In the genomic region with DNA sequence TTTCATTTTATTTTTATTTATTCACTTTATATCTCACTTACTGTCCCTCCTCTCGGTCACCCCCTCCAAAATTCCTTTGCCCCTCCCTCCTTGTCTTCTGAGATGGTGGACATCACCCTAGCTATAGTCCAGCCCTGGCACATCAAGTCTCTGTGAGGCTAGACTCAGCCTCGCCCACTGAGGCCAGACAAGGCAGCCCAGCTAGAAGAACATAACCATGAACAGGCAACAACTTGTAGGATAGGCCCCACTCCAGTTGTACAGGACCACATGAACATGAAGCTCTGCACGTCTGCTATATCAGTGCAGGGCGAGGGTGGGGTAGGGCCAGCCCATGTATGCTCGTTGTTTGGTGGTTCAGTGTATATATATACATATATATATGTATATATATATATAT, we compare ENCODE assay signal across 25 mouse cellular contexts. TPM values are rescaled to one million over a fixed set of nuclear protein-coding genes. Genes with fewer than 3 reads are reported as not detected.
DNase-seq lines count a peak whose midpoint lies in the region; ATAC-seq and TF ChIP-seq lines count a peak whose summit lies in the region.
"Had no signal": no experiment of that assay in that cellular context is flagged by ENCODE, and none has a peak within 500 bp of the region (broad histone marks: within the 10 kb centered on the region; RNA-seq: fewer than 3 reads in every experiment).

No protein-coding gene starts in this region.

- H3K9ac ChIP-seq in embryonic facial prominence, embryonic 14.5 days (ENCODE audit: low read depth, low read length) = no peak overlapping the region
- H3K9ac ChIP-seq in intestine, embryonic 14.5 days (ENCODE audit: low read length) = no peak overlapping the region
- H3K9ac ChIP-seq in intestine, postnatal 0 days (ENCODE audit: low read depth, low read length) = no peak overlapping the region
- H3K9ac ChIP-seq in liver, embryonic 12.5 days = no peak overlapping the region
- no peak overlapping the region for H3K9ac ChIP-seq in liver, postnatal 0 days (replicated peaks)
- H3K9ac ChIP-seq in neural tube, embryonic 11.5 days (ENCODE audit: low read length) = no peak overlapping the region
- H3K9ac ChIP-seq in neural tube, embryonic 15.5 days (replicated peaks) = no peak overlapping the region
- H3K9ac ChIP-seq: embryonic facial prominence, embryonic 13.5 days; forebrain, embryonic 13.5 days; forebrain, embryonic 15.5 days had no signal

- DNase-seq in embryonic facial prominence, embryonic 14.5 days (ENCODE audit: low spot score) = no peak
- no peak for DNase-seq in embryonic facial prominence, embryonic 10.5 days (ENCODE audit: low spot score)
- DNase-seq in intestine, embryonic 14.5 days (ENCODE audit: low spot score) = no peak
- no peak for DNase-seq in liver, postnatal 0 days
- DNase-seq in neural tube, embryonic 11.5 days (ENCODE audit: low spot score) = no peak
- DNase-seq: adrenal gland, adult 8-10 months; adrenal gland, postnatal 14 days; adrenal gland, postnatal 36 days; B cell, adult 2 months; cerebellum, adult 11-12 months; cerebellum, adult 2 months; cerebellum, adult 9-10 months; cerebellum, postnatal 10 days; cerebellum, postnatal 25 days had no signal

- no peak overlapping the region for H3K4me2 ChIP-seq in embryonic facial prominence, embryonic 14.5 days (ENCODE audit: low read depth, low read length)
- H3K4me2 ChIP-seq in intestine, embryonic 14.5 days (ENCODE audit: low read length) = no peak overlapping the region
- H3K4me2 ChIP-seq in intestine, postnatal 0 days (replicated peaks; ENCODE audit: low read depth) = no peak overlapping the region
- H3K4me2 ChIP-seq in liver, embryonic 12.5 days = no peak overlapping the region
- H3K4me2 ChIP-seq in liver, postnatal 0 days (ENCODE audit: low read depth, low read length) = no peak overlapping the region
- H3K4me2 ChIP-seq in neural tube, embryonic 11.5 days (ENCODE audit: low read depth) = no peak overlapping the region
- no peak overlapping the region for H3K4me2 ChIP-seq in neural tube, embryonic 15.5 days
- H3K4me2 ChIP-seq: embryonic facial prominence, embryonic 13.5 days; forebrain, embryonic 13.5 days; forebrain, embryonic 15.5 days had no signal

- H3K36me3 ChIP-seq in embryonic facial prominence, embryonic 14.5 days (ENCODE audit: control insufficient read depth, insufficient read depth, low read length) = no peaks in the 10 kb centered on the region
- H3K36me3 ChIP-seq in embryonic facial prominence, embryonic 10.5 days (replicated peaks) = no peaks in the 10 kb centered on the region
- no peaks in the 10 kb centered on the region for H3K36me3 ChIP-seq in intestine, embryonic 14.5 days (ENCODE audit: control insufficient read depth, insufficient read depth, low read length)
- H3K36me3 ChIP-seq in intestine, postnatal 0 days (ENCODE audit: control insufficient read depth, insufficient read depth) = no peaks in the 10 kb centered on the region
- 0 out of 2 replicates have a peak, but pooled peaks cover 4% of the 10 kb centered on the region for H3K36me3 ChIP-seq in liver, embryonic 12.5 days
- H3K36me3 ChIP-seq in liver, postnatal 0 days (replicated peaks; ENCODE audit: insufficient read depth, low read length) = peaks cover 8% of the 10 kb centered on the region
- no peaks in the 10 kb centered on the region for H3K36me3 ChIP-seq in neural tube, embryonic 11.5 days (ENCODE audit: control insufficient read depth, insufficient read depth, low read length)
- no peaks in the 10 kb centered on the region for H3K36me3 ChIP-seq in neural tube, embryonic 15.5 days
- H3K36me3 ChIP-seq: embryonic facial prominence, embryonic 13.5 days; forebrain, embryonic 15.5 days; G1E had no signal

- ATAC-seq in embryonic facial prominence, embryonic 14.5 days (ENCODE audit: low read depth) = 0 out of 2 replicates have a peak, but pooled peaks have one; percentile 22
- ATAC-seq in intestine, embryonic 14.5 days (replicated peaks; ENCODE audit: low FRiP score, low TSS enrichment, low read depth) = 0 out of 2 replicates have a peak, but pooled peaks have one; percentile 19
- ATAC-seq in intestine, postnatal 0 days = no peak
- peak; percentile 30; the same call in 1 of the 2 replicates for ATAC-seq in liver, embryonic 12.5 days
- ATAC-seq in liver, postnatal 0 days = no peak
- ATAC-seq in neural tube, embryonic 11.5 days (ENCODE audit: insufficient read depth, low FRiP score, low TSS enrichment) = 0 out of 2 replicates have a peak, but pooled peaks have one; percentile 35
- ATAC-seq in neural tube, embryonic 15.5 days (ENCODE audit: low FRiP score) = no peak
- ATAC-seq: activated CD4-positive, CD25-positive, alpha-beta regulatory T cell, adult 4 months; CD4-positive, CD25-positive, alpha-beta regulatory T cell, adult 4 months; forebrain, embryonic 13.5 days; forebrain, embryonic 15.5 days; Patski had no signal

- 0 out of 2 replicates have a peak, but pooled peaks cover 3% of the 10 kb centered on the region for H3K9me3 ChIP-seq in embryonic facial prominence, embryonic 14.5 days (ENCODE audit: control insufficient read depth, low read length)
- H3K9me3 ChIP-seq in embryonic facial prominence, embryonic 10.5 days = peaks cover 6% of the 10 kb centered on the region; the same call in 1 of the 2 replicates
- no peaks in the 10 kb centered on the region for H3K9me3 ChIP-seq in intestine, embryonic 14.5 days (ENCODE audit: control insufficient read depth, low read length)
- H3K9me3 ChIP-seq in intestine, postnatal 0 days (ENCODE audit: control insufficient read depth) = no peaks in the 10 kb centered on the region
- peaks cover 7% of the 10 kb centered on the region; the same call in 1 of the 2 replicates for H3K9me3 ChIP-seq in liver, embryonic 12.5 days (replicated peaks)
- no peaks in the 10 kb centered on the region for H3K9me3 ChIP-seq in liver, postnatal 0 days (ENCODE audit: low read length)
- no peaks in the 10 kb centered on the region for H3K9me3 ChIP-seq in neural tube, embryonic 11.5 days (ENCODE audit: control insufficient read depth, low read length)
- H3K9me3 ChIP-seq in neural tube, embryonic 15.5 days (replicated peaks) = no peaks in the 10 kb centered on the region
- H3K9me3 ChIP-seq: embryonic facial prominence, embryonic 13.5 days; forebrain, embryonic 13.5 days; forebrain, embryonic 15.5 days had no signal

- no peak for TF ChIP-seq CTCF in intestine, postnatal 0 days (IDR thresholded peaks at IDR 0.05; ENCODE audit: low read depth)
- TF ChIP-seq CTCF in liver, postnatal 0 days (IDR thresholded peaks at IDR 0.05; ENCODE audit: low read depth) = no peak

- H3K4me3 ChIP-seq in embryonic facial prominence, embryonic 14.5 days (ENCODE audit: low read depth, low read length) = no peak overlapping the region
- no peak overlapping the region for H3K4me3 ChIP-seq in embryonic facial prominence, embryonic 10.5 days
- no peak overlapping the region for H3K4me3 ChIP-seq in intestine, embryonic 14.5 days (ENCODE audit: low read depth, low read length)
- no peak overlapping the region for H3K4me3 ChIP-seq in intestine, postnatal 0 days (ENCODE audit: low read depth, low read length)
- no peak overlapping the region for H3K4me3 ChIP-seq in liver, embryonic 12.5 days
- H3K4me3 ChIP-seq in liver, postnatal 0 days (ENCODE audit: low read depth, low read length) = no peak overlapping the region
- H3K4me3 ChIP-seq in neural tube, embryonic 11.5 days (ENCODE audit: low read depth, low read length) = no peak overlapping the region
- H3K4me3 ChIP-seq in neural tube, embryonic 15.5 days (replicated peaks) = no peak overlapping the region
- H3K4me3 ChIP-seq: embryonic facial prominence, embryonic 13.5 days; forebrain, embryonic 13.5 days; forebrain, embryonic 15.5 days had no signal

- no peaks in the 10 kb centered on the region for H3K27me3 ChIP-seq in embryonic facial prominence, embryonic 14.5 days (replicated peaks; ENCODE audit: control insufficient read depth, insufficient read depth, low read length)
- H3K27me3 ChIP-seq in embryonic facial prominence, embryonic 10.5 days (replicated peaks; ENCODE audit: low read depth, poor library complexity, severe bottlenecking) = no peaks in the 10 kb centered on the region
- H3K27me3 ChIP-seq in intestine, embryonic 14.5 days (replicated peaks; ENCODE audit: control insufficient read depth, insufficient read depth, low read length) = no peaks in the 10 kb centered on the region
- H3K27me3 ChIP-seq in intestine, postnatal 0 days (replicated peaks; ENCODE audit: control insufficient read depth, insufficient read depth, low read length) = no peaks in the 10 kb centered on the region
- H3K27me3 ChIP-seq in liver, embryonic 12.5 days (replicated peaks) = no peaks in the 10 kb centered on the region
- no peaks in the 10 kb centered on the region for H3K27me3 ChIP-seq in liver, postnatal 0 days (ENCODE audit: insufficient read depth, low read length)
- no peaks in the 10 kb centered on the region for H3K27me3 ChIP-seq in neural tube, embryonic 11.5 days (ENCODE audit: control insufficient read depth, insufficient read depth, low read length)
- no peaks in the 10 kb centered on the region for H3K27me3 ChIP-seq in neural tube, embryonic 15.5 days (replicated peaks)
- H3K27me3 ChIP-seq: CH12.LX; embryonic facial prominence, embryonic 13.5 days; forebrain, embryonic 13.5 days; forebrain, embryonic 15.5 days; Patski had no signal

- H3K27ac ChIP-seq in embryonic facial prominence, embryonic 14.5 days (replicated peaks; ENCODE audit: low read depth, low read length) = no peak overlapping the region
- no peak overlapping the region for H3K27ac ChIP-seq in embryonic facial prominence, embryonic 10.5 days (replicated peaks)
- H3K27ac ChIP-seq in intestine, embryonic 14.5 days (ENCODE audit: low read depth) = no peak overlapping the region
- no peak overlapping the region for H3K27ac ChIP-seq in intestine, postnatal 0 days (ENCODE audit: low read depth, low read length)
- no peak overlapping the region for H3K27ac ChIP-seq in liver, embryonic 12.5 days
- H3K27ac ChIP-seq in liver, postnatal 0 days (ENCODE audit: low read depth) = no peak overlapping the region
- no peak overlapping the region for H3K27ac ChIP-seq in neural tube, embryonic 11.5 days (ENCODE audit: low read depth, low read length)
- H3K27ac ChIP-seq in neural tube, embryonic 15.5 days (replicated peaks) = no peak overlapping the region
- H3K27ac ChIP-seq: embryonic facial prominence, embryonic 13.5 days; forebrain, embryonic 13.5 days; forebrain, embryonic 15.5 days had no signal

- no peaks in the 10 kb centered on the region for H3K4me1 ChIP-seq in embryonic facial prominence, embryonic 14.5 days (ENCODE audit: control insufficient read depth, insufficient read depth, low read length)
- peaks cover 14% of the 10 kb centered on the region; the same call in 1 of the 2 replicates for H3K4me1 ChIP-seq in embryonic facial prominence, embryonic 10.5 days
- no peaks in the 10 kb centered on the region for H3K4me1 ChIP-seq in intestine, embryonic 14.5 days (replicated peaks; ENCODE audit: control insufficient read depth, insufficient read depth, low read length)
- H3K4me1 ChIP-seq in intestine, postnatal 0 days (replicated peaks; ENCODE audit: control insufficient read depth, insufficient read depth, low read length) = no peaks in the 10 kb centered on the region
- peaks cover 13% of the 10 kb centered on the region; the same call in 1 of the 2 replicates for H3K4me1 ChIP-seq in liver, embryonic 12.5 days
- peaks cover 4% of the 10 kb centered on the region; the same call in 1 of the 2 replicates for H3K4me1 ChIP-seq in liver, postnatal 0 days (ENCODE audit: insufficient read depth)
- H3K4me1 ChIP-seq in neural tube, embryonic 11.5 days (ENCODE audit: control insufficient read depth, insufficient read depth, low read length) = no peaks in the 10 kb centered on the region
- H3K4me1 ChIP-seq in neural tube, embryonic 15.5 days = no peaks in the 10 kb centered on the region
- H3K4me1 ChIP-seq: forebrain, embryonic 13.5 days; forebrain, embryonic 15.5 days had no signal

- 79% methylated on average over 5 of the region's 5 CpGs for WGBS in embryonic facial prominence, embryonic 14.5 days
- 85% methylated on average over 5 of the region's 5 CpGs for WGBS in embryonic facial prominence, embryonic 10.5 days
- WGBS in intestine, embryonic 14.5 days = 81% methylated on average over 5 of the region's 5 CpGs
- 78% methylated on average over 5 of the region's 5 CpGs for WGBS in intestine, postnatal 0 days
- WGBS in liver, embryonic 12.5 days (ENCODE audit: insufficient replicate concordance) = 49% methylated on average over 5 of the region's 5 CpGs
- 74% methylated on average over 5 of the region's 5 CpGs for WGBS in liver, postnatal 0 days (ENCODE audit: insufficient replicate concordance)
- WGBS in neural tube, embryonic 11.5 days = 87% methylated on average over 5 of the region's 5 CpGs
- WGBS in neural tube, embryonic 15.5 days = 88% methylated on average over 5 of the region's 5 CpGs

- TF ChIP-seq EP300 in liver, postnatal 0 days (IDR thresholded peaks at IDR 0.05; ENCODE audit: low read depth) = no peak

RNA-seq across cellular contexts. Expression of a gene that starts 16.5 kb away (rescaled TPM):
- 4.1 and 4.7 TPM in 2 replicates for polyA plus RNA-seq in embryonic facial prominence, embryonic 14.5 days (2014; fragmentation: Nextera tagmentation; extraction: Ambion mirVana)
- polyA plus RNA-seq in embryonic facial prominence, embryonic 10.5 days (2016; fragmentation: Nextera tagmentation; extraction: Ambion mirVana) = 1.8 and 2.2 TPM in 2 replicates
- polyA plus RNA-seq in intestine, embryonic 14.5 days (2014; fragmentation: Nextera tagmentation; extraction: Ambion mirVana) = 1.9 and 2.2 TPM in 2 replicates
- polyA plus RNA-seq in intestine, postnatal 0 days (2015; fragmentation: Nextera tagmentation; extraction: Ambion mirVana) = 1.1 and 1.4 TPM in 2 replicates
- polyA plus RNA-seq in liver, embryonic 12.5 days (2016; fragmentation: Nextera tagmentation; extraction: Ambion mirVana) = 18.9 and 20.6 TPM in 2 replicates
- 26.8 and 28.0 TPM in 2 replicates for polyA plus RNA-seq in liver, postnatal 0 days (2015; fragmentation: Nextera tagmentation; extraction: Ambion mirVana)
- 2.8 and 3.5 TPM in 2 replicates for polyA plus RNA-seq in neural tube, embryonic 11.5 days (2014; fragmentation: Nextera tagmentation; extraction: Ambion mirVana)
- 0.60 and 16.0 TPM in 2 replicates for polyA plus RNA-seq in neural tube, embryonic 15.5 days (2015; fragmentation: Nextera tagmentation; extraction: Ambion mirVana)

RNA-seq across cellular contexts. Expression of a gene that starts 56.0 kb away (rescaled TPM):
- polyA plus RNA-seq in embryonic facial prominence, embryonic 14.5 days (2014; fragmentation: Nextera tagmentation; extraction: Ambion mirVana) = 34.7 and 36.0 TPM in 2 replicates
- 126 and 141 TPM in 2 replicates for polyA plus RNA-seq in embryonic facial prominence, embryonic 10.5 days (2016; fragmentation: Nextera tagmentation; extraction: Ambion mirVana)
- 9.1 and 11.1 TPM in 2 replicates for polyA plus RNA-seq in intestine, embryonic 14.5 days (2014; fragmentation: Nextera tagmentation; extraction: Ambion mirVana)
- 0.71 and 1.0 TPM in 2 replicates for polyA plus RNA-seq in intestine, postnatal 0 days (2015; fragmentation: Nextera tagmentation; extraction: Ambion mirVana)
- polyA plus RNA-seq in liver, embryonic 12.5 days (2016; fragmentation: Nextera tagmentation; extraction: Ambion mirVana) = 0.93 and 1.5 TPM in 2 replicates
- polyA plus RNA-seq in liver, postnatal 0 days (2015; fragmentation: Nextera tagmentation; extraction: Ambion mirVana) = 0.46 and 0.81 TPM in 2 replicates
- 112 and 114 TPM in 2 replicates for polyA plus RNA-seq in neural tube, embryonic 11.5 days (2014; fragmentation: Nextera tagmentation; extraction: Ambion mirVana)
- polyA plus RNA-seq in neural tube, embryonic 15.5 days (2015; fragmentation: Nextera tagmentation; extraction: Ambion mirVana) = 94.5 and 116 TPM in 2 replicates
- polyA plus RNA-seq: G1E had no signal

Comparison
In these comparisons a context has a peak if more than half of its experiments do, and no peak if none do; other contexts are left out.
1. ATAC-seq: peak in embryonic facial prominence, embryonic 14.5 days (single experiment), intestine, embryonic 14.5 days (single experiment), liver, embryonic 12.5 days (single experiment) and neural tube, embryonic 11.5 days (single experiment); none in intestine, postnatal 0 days (single experiment), liver, postnatal 0 days (single experiment) and neural tube, embryonic 15.5 days (single experiment).